Mouse (Mus musculus) layer of hippocampus, adult 2 months (tissue): ENCODE results near the gene Atp6v0c. TPM values are rescaled to one million over a fixed set of nuclear protein-coding genes. Genes with fewer than 3 reads are reported as not detected.

Source experiments
- DNase-seq, 2 experiments: peaks; one replicate each; pipeline ENCODE4 v3.0.0; 2022; ENCODE audit warnings: low spot score in 2 of 2
- H3K27ac ChIP-seq: fragments of 200-600 bp; 2 replicates; pipeline ENCODE4 v1.8.1; 2022
- H3K4me3 ChIP-seq: fragments of 200-600 bp; 2 replicates; pipeline ENCODE4 v1.8.1; 2022; ENCODE audit warnings: mild to moderate bottlenecking
- CTCF ChIP-seq: fragments of 200-600 bp; conservative IDR thresholded peaks from 2 replicates; pipeline ENCODE4 v1.8.1; 2022; ENCODE audit warnings: antibody characterized with exemption, mild to moderate bottlenecking, moderate library complexity
- total RNA-seq, 2 experiments: library from RNA; stranded (reverse); gene quantifications; 2 replicates each; pipeline ENCODE4 v1.2.3; 2021

The Atp6v0c gene
- total RNA-seq, 2 experiments from 2014 or later, result 1,075 to 1,153 TPM

- H3K27ac ChIP-seq, result peak overlapping the region; percentile 97
Measured at GRCm38 (mm10) chr17:24206451-24207351, 37.2 kb upstream of the Atp6v0c start.

GRCm38 (mm10) chr17:24205908-24206361 is 36.4 kb upstream of the Atp6v0c start:
- TF ChIP-seq CTCF, result no peak
- DNase-seq, result no peak
- peak overlapping the region; percentile 87 for H3K4me3 ChIP-seq
- peak overlapping the region; percentile 97 for H3K27ac ChIP-seq

More at GRCm38 (mm10) chr17:24206451-24207351, 37.2 kb upstream of the Atp6v0c start:
- peak overlapping the region; percentile 87 for H3K4me3 ChIP-seq
- peak; percentile 67 to 78 for DNase-seq
- peak; percentile 38 for TF ChIP-seq CTCF

GRCm38 (mm10) chr17:24205284-24205888 is 35.9 kb upstream of the Atp6v0c start, which contains the start of gene Tbc1d24:
Gene Tbc1d24, minus strand, starts transcription at chr17:24205562.
- peak; percentile 94 to 95 for DNase-seq
- peak within 1 kb of the TSS; percentile 87 for H3K4me3 ChIP-seq
- H3K27ac ChIP-seq, result peak within 1 kb of the TSS; percentile 97
- no peak for TF ChIP-seq CTCF

GRCm38 (mm10) chr17:24204846-24205245 is 35.3 kb upstream of the Atp6v0c start:
- Histone ChIP-seq H3K4me3 (peak overlapping the region; percentile 87), H3K27ac (peak overlapping the region; percentile 97)
- no peak for DNase-seq
- TF ChIP-seq CTCF, result no peak

GRCm38 (mm10) chr17:24203611-24204534 is 34.4 kb upstream of the Atp6v0c start:
- TF ChIP-seq CTCF, result no peak
- Histone ChIP-seq H3K4me3 (peak overlapping the region; percentile 87), H3K27ac (peak overlapping the region; percentile 97)
- DNase-seq, result no peak

- H3K4me3 ChIP-seq, result no peak overlapping the region; the same call in 1 of the 2 replicates
- H3K27ac ChIP-seq, result no peak overlapping the region; the same call in 1 of the 2 replicates
- DNase-seq, result no peak
- TF ChIP-seq CTCF, result no peak
Measured at GRCm38 (mm10) chr17:24203068-24203467, 33.6 kb upstream of the Atp6v0c start.

GRCm38 (mm10) chr17:24201092-24201491 is 31.6 kb upstream of the Atp6v0c start:
- TF ChIP-seq CTCF, result no peak
- Histone ChIP-seq H3K4me3 (no peak overlapping the region), H3K27ac (peak overlapping the region; percentile 82; the same call in 1 of the 2 replicates)
- no peak for DNase-seq

GRCm38 (mm10) chr17:24199741-24200140 is 30.2 kb upstream of the Atp6v0c start:
- peak overlapping the region; percentile 82 for H3K27ac ChIP-seq
- no peak overlapping the region for H3K4me3 ChIP-seq
- DNase-seq, result no peak
- TF ChIP-seq CTCF, result no peak

GRCm38 (mm10) chr17:24199252-24199651 is 29.8 kb upstream of the Atp6v0c start:
- peak; percentile 74 to 80 for DNase-seq
- peak overlapping the region; percentile 82 for H3K27ac ChIP-seq
- no peak overlapping the region; the same call in 1 of the 2 replicates for H3K4me3 ChIP-seq
- no peak for TF ChIP-seq CTCF

GRCm38 (mm10) chr17:24197032-24197824 is 27.7 kb upstream of the Atp6v0c start:
- no peak for TF ChIP-seq CTCF
- H3K27ac ChIP-seq, result peak overlapping the region; percentile 82
- DNase-seq, result peak in 1 of 2 experiments; percentile 45
- no peak overlapping the region for H3K4me3 ChIP-seq

GRCm38 (mm10) chr17:24195349-24195748 is 25.8 kb upstream of the Atp6v0c start:
- 0 out of 2 replicates have a peak, but pooled peaks have one; percentile 11 for TF ChIP-seq CTCF
- no peak for DNase-seq
- Histone ChIP-seq H3K27ac (no peak overlapping the region), H3K4me3 (no peak overlapping the region)
